Mouse (Mus musculus): ENCODE measurements around the gene Tmem37.

GRCm38 (mm10) chr1:120019428-120019827 is 54.4 kb downstream of the Tmem37 start:
- TF ChIP-seq FOSL1 (IDR thresholded peaks at IDR 0.05; ENCODE audit: insufficient read depth, low read length, poor library complexity, severe bottlenecking) (no peak), USF1 (IDR thresholded peaks at IDR 0.05; ENCODE audit: low read depth) (no peak), CTCF (IDR thresholded peaks at IDR 0.05; ENCODE audit: control insufficient read depth, insufficient read depth, insufficient read length) (no peak), CEBPB (IDR thresholded peaks at IDR 0.05; ENCODE audit: low read depth) (no peak), MAX (IDR thresholded peaks at IDR 0.05) (no peak), MYOG (IDR thresholded peaks at IDR 0.05; ENCODE audit: control insufficient read depth, extremely low read depth, insufficient read length) (no peak), MYOD1 (IDR thresholded peaks at IDR 0.05; ENCODE audit: control insufficient read depth, insufficient read length, low read depth) (no peak)

Data from C2C12 (cell line).